Mouse (Mus musculus) ZHBTc4 (cell line): Measurements from ENCODE around the gene Tmub2.
A peak's percentile ranks its signal among the peaks of the same experiment; 100 is the strongest.
"Not testable (repeated sequence)": the region's sequence is repeated elsewhere in the genome, so short reads cannot be mapped to it uniquely, and the experiment has no call there.

Experiments
- DNase-seq: peaks from one replicate; pipeline ENCODE4 v3.0.0-alpha.2; 2011; ENCODE audit warnings: low read depth, low spot score

The Tmub2 gene

GRCm38 (mm10) chr11:102277754-102278153 lies 7.0 kb upstream of the Tmub2 start:
- no peak for DNase-seq

GRCm38 (mm10) chr11:102279595-102279994 lies 5.1 kb upstream of the Tmub2 start:
- no peak for DNase-seq

- DNase-seq, result not testable (repeated sequence)
Observed at GRCm38 (mm10) chr11:102280267-102280666, 4.5 kb upstream of the Tmub2 start.

GRCm38 (mm10) chr11:102283922-102284321 lies 809 bp upstream of the Tmub2 start:
- peak; percentile 53 for DNase-seq

- no peak for DNase-seq
Observed at GRCm38 (mm10) chr11:102285095-102285834, 534 bp downstream of the Tmub2 start.

GRCm38 (mm10) chr11:102287485-102287884 lies 2.8 kb downstream of the Tmub2 start:
- no peak for DNase-seq

GRCm38 (mm10) chr11:102288027-102288804 lies 3.5 kb downstream of the Tmub2 start:
- no peak for DNase-seq

GRCm38 (mm10) chr11:102288913-102289312 lies 4.2 kb downstream of the Tmub2 start:
- no peak for DNase-seq

- no peak for DNase-seq
Observed at GRCm38 (mm10) chr11:102289511-102290100, 4.9 kb downstream of the Tmub2 start.

GRCm38 (mm10) chr11:102290141-102290540 lies 5.4 kb downstream of the Tmub2 start:
- no peak for DNase-seq

GRCm38 (mm10) chr11:102291051-102291535 lies 6.4 kb downstream of the Tmub2 start:
- no peak for DNase-seq

- no peak for DNase-seq
Observed at GRCm38 (mm10) chr11:102293971-102294370, 9.2 kb downstream of the Tmub2 start.

GRCm38 (mm10) chr11:102294416-102294815 lies 9.7 kb downstream of the Tmub2 start:
- no peak for DNase-seq

GRCm38 (mm10) chr11:102294887-102295597 lies 10.3 kb downstream of the Tmub2 start:
- peak; percentile 70 for DNase-seq

GRCm38 (mm10) chr11:102295598-102296471 lies 11.1 kb downstream of the Tmub2 start:
- peak; percentile 58 for DNase-seq

GRCm38 (mm10) chr11:102296491-102297472 lies 12.1 kb downstream of the Tmub2 start, which contains the start of gene Atxn7l3:
Gene Atxn7l3 (minus strand): TSS chr11:102296631.
- peak; percentile 100 for DNase-seq

GRCm38 (mm10) chr11:102297577-102298556 lies 13.1 kb downstream of the Tmub2 start:
- no peak for DNase-seq

- peak; percentile 93 for DNase-seq
Observed at GRCm38 (mm10) chr11:102299839-102300238, 15.1 kb downstream of the Tmub2 start.
